Mouse (Mus musculus): ENCODE results near the gene Pgp. TPM values are rescaled to one million over a fixed set of nuclear protein-coding genes. Genes with fewer than 3 reads are reported as not detected.

The Pgp gene
- polyA plus RNA-seq, 1 experiment from 2014 or later: 41.3 TPM

DNA sequence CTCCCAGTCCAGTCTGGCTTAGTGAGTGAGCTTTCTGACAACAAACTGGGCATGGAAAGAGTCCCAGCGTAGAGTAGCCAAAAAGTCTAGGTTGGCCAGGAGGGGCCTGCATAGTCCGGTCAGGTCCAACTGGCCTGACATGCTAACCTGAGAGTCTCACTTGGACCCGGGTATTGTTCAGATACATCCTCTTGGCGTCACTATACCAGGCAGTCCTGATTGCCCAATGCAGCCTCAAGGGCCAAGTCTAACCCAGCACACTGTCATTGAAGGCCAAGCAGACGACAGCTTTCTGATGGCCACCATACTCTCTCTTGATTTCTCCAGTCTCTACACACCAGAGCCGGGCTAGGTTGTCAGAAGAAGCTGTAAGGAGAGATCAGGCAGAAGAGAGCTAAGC lies 5.4 kb downstream of the Pgp start:
- in situ Hi-C loops (cut with MboI; ENCODE audit: low pct_unique_long_range_greater_than_20kb): no loop called here
- no peak for ATAC-seq
- ChIA-PET CTCF (interaction anchor here (1.2 kb wide), 1 partner anchor 12 kb away, joined by 3 read pairs; no protein-coding TSS in a partner anchor), POLR2A (no interaction called here)
- DNase-seq (ENCODE audit: low read depth, low spot score): no peak
- no peak for TF ChIP-seq CTCF (IDR thresholded peaks at IDR 0.05)
- H3K27me3 ChIP-seq: no peaks in the 10 kb centered on the region

DNA sequence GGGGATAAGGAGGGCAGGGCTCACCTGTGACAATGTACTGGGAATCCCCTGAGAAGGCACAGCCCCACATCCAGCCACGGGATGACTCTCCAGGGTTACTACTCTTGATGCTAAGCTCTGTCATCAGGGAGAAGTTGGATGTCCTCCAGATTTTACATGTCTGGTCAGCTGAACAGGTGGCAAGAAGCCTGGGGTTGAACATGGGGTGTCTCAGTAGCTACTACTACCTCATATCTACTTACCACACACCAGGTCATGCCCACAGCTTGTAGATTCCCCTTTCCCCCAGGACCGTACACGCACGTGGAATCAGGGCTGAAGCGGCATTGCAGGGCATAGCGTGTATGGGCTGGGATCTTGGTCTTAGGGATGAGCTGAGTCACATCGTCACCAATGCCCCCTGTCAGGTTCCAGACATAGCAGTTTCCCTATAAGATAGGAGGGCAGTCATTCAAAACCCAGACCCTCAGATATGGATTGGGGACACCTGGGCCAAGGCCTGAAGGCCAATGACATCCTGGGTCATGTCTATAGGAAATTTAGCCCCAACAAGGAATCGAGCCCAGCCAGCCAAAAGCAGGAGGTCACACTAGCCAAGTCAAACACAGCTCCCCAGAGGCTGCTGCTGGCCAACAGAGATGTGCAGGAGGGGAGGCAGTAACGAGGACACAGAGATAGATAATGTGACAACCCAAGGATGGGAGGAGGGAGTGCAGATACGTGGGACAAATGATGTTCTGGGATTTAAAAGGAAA lies 6.0 kb downstream of the Pgp start:
- DNase-seq (ENCODE audit: low read depth, low spot score) (no peak), ATAC-seq (no peak)
- no peaks in the 10 kb centered on the region for H3K27me3 ChIP-seq
- no peak for TF ChIP-seq CTCF (IDR thresholded peaks at IDR 0.05)
- ChIA-PET POLR2A (interaction anchor here (1.1 kb wide), 1 partner anchor 49 kb away, joined by 3 read pairs; no protein-coding TSS in a partner anchor), CTCF (interaction anchor here (1.2 kb wide), 1 partner anchor 13 kb away, joined by 3 read pairs; no protein-coding TSS in a partner anchor)
- in situ Hi-C loops (cut with MboI; ENCODE audit: low pct_unique_long_range_greater_than_20kb): no loop called here

DNA sequence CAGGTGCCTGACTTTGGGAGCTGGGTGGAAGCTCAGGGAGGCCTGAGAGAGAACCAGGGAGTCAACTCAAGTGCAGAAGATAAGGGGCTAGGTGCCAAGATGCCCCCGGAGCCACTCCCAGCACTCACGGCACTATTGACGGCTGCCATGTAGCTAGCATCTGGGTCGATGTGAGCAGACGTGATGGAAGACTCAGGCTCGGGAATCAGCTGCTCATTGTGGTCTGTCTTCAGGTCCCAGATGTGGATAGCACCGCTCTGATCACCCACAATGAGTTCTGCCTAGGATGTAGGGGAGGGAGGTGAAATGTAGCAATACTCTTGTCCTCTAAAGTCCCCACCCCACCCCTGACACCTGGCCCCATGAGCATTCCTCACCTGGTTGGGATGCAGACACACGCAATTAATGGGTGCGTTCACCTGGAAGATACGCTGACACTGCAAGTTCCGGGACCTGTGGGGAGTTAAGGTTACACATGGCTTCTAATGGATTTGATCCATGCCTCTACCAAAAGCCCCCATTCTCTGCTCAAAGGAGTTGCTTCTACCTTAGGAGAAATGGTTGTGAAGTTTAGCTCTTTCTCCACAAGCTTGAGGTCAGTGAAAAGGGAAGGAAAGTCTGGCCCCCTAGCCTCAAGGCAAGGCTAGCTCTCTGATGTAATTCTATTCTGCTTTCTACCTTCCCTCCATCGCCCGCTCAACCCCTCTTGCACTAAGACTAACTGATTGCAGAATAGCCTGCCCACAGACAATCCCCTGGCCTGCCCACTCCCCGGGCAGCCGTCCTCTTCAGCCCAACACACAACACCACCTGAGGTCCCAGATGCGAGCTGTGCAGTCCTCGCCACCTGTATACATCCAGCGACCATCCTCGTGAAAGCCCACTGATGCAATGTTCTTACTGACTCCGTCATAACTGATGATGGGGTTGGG lies 7.1 kb downstream of the Pgp start:
- TF ChIP-seq CTCF (IDR thresholded peaks at IDR 0.05): no peak
- ChIA-PET CTCF (interaction anchor here (0.9 to 1.9 kb wide), 2 partner anchors 7 to 47 kb away, joined by 3 to 9 read pairs; partner anchors contain the start of genes E4f1 and Pgp), POLR2A (interaction anchor here (1.1 kb wide), 1 partner anchor 50 kb away, joined by 3 read pairs; no protein-coding TSS in a partner anchor)
- no peak for DNase-seq (ENCODE audit: low read depth, low spot score)
- in situ Hi-C loops (cut with MboI; ENCODE audit: low pct_unique_long_range_greater_than_20kb): no loop called here
- H3K27me3 ChIP-seq: no peaks in the 10 kb centered on the region
- no peak for ATAC-seq

- TF ChIP-seq CTCF (IDR thresholded peaks at IDR 0.05): no peak
- ATAC-seq (no peak), DNase-seq (ENCODE audit: low read depth, low spot score) (no peak)
- in situ Hi-C loops (cut with MboI; ENCODE audit: low pct_unique_long_range_greater_than_20kb): no loop called here
- no peaks in the 10 kb centered on the region for H3K27me3 ChIP-seq
- ChIA-PET POLR2A (interaction anchor here (1.7 kb wide), 1 partner anchor 50 kb away, joined by 4 read pairs; the partner anchor contains the start of gene Traf7), CTCF (interaction anchor here (0.9 to 2.5 kb wide), 9 partner anchors 8 to 152 kb away, joined by 3 to 10 read pairs (median 4); partner anchors contain the start of genes E4f1 and Pgp)
Measured at GRCm38 (mm10) chr17:24477985-24478600, 7.9 kb downstream of the Pgp start.

GRCm38 (mm10) chr17:24478663-24479380 lies 8.6 kb downstream of the Pgp start, which contains the start of gene Mlst8:
Gene Mlst8 (minus strand): TSS chr17:24479078.
- peak; percentile 75 for ATAC-seq
- DNase-seq (ENCODE audit: low read depth, low spot score): peak; percentile 82
- TF ChIP-seq CTCF (IDR thresholded peaks at IDR 0.05): no peak
- ChIA-PET CTCF (interaction anchor here (0.6 to 2.5 kb wide), 20 partner anchors 8 to 155 kb away, joined by 3 to 11 read pairs (median 4); partner anchors contain the start of genes E4f1 and Pgp), POLR2A (interaction anchor here (0.9 to 1.7 kb wide), 3 partner anchors 23 to 59 kb away, joined by 3 to 4 read pairs (median 3); partner anchors contain the start of gene Traf7)
- in situ Hi-C loops (cut with MboI; ENCODE audit: low pct_unique_long_range_greater_than_20kb): no loop called here
- no peaks in the 10 kb centered on the region for H3K27me3 ChIP-seq

- no peaks in the 10 kb centered on the region for H3K27me3 ChIP-seq
- DNase-seq (ENCODE audit: low read depth, low spot score) (no peak), ATAC-seq (no peak)
- TF ChIP-seq CTCF (IDR thresholded peaks at IDR 0.05): no peak
- in situ Hi-C loops (cut with MboI; ENCODE audit: low pct_unique_long_range_greater_than_20kb): no loop called here
- ChIA-PET POLR2A (interaction anchor here (0.9 to 1.7 kb wide), 3 partner anchors 24 to 59 kb away, joined by 3 to 4 read pairs (median 3); partner anchors contain the start of gene Traf7), CTCF (interaction anchor here (0.6 to 2.5 kb wide), 20 partner anchors 8 to 154 kb away, joined by 3 to 11 read pairs (median 4); no protein-coding TSS in a partner anchor)
Measured at GRCm38 (mm10) chr17:24479431-24479830, 9.2 kb downstream of the Pgp start.

DNA sequence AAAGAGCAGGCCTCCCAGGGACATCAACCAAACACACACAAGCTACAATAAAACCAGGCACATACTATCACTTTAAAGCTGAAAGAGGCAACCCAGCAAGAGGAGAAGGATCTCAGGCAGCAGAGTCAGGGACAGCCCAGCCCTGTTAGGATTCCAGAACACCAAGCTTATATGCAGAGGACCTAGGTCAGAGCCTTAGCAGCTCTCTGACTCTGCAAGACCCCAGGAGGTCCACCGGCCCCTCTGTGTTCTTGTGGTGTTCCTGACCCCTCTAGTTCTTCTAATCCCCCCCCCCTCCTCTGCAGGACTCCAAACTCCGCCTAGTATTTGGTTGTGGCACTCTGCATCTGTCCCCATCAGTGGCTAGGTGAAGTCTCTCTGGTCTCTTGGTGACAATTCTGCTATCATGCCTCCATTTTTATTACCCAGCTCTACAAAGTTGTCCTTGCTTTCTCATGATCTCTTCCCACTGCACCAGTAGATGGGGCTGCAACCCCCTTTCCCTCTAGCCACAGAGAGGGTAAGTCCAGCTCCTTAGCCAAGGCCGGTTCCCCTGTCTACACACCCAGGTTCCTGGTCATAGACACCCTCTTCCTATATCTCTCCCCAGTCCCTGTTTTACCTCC lies 10.1 kb downstream of the Pgp start:
- no peak for ATAC-seq
- no peak for DNase-seq (ENCODE audit: low read depth, low spot score)
- ChIA-PET POLR2A (no interaction called here), CTCF (interaction anchor here (1.0 to 2.5 kb wide), 6 partner anchors 9 to 33 kb away, joined by 3 to 11 read pairs (median 8); no protein-coding TSS in a partner anchor)
- in situ Hi-C loops (cut with MboI; ENCODE audit: low pct_unique_long_range_greater_than_20kb): loop anchor here (5.0 kb wide), 1 partner anchor 47 kb away; the partner anchor contains the start of gene Traf7
- H3K27me3 ChIP-seq: no peaks in the 10 kb centered on the region
- TF ChIP-seq CTCF (IDR thresholded peaks at IDR 0.05): no peak

- in situ Hi-C loops (cut with MboI; ENCODE audit: low pct_unique_long_range_greater_than_20kb): loop anchor here (5.0 kb wide), 1 partner anchor 46 kb away; the partner anchor contains the start of gene Traf7
- POLR2A ChIA-PET: no interaction called here
- ATAC-seq: no peak
- TF ChIP-seq CTCF (IDR thresholded peaks at IDR 0.05): no peak
- no peak for DNase-seq (ENCODE audit: low read depth, low spot score)
- no peaks in the 10 kb centered on the region for H3K27me3 ChIP-seq
- CTCF ChIA-PET: interaction anchor here (1.1 to 2.4 kb wide), 3 partner anchors 8 to 14 kb away, joined by 3 to 11 read pairs (median 8); no protein-coding TSS in a partner anchor
Measured at GRCm38 (mm10) chr17:24481027-24481815, 11.0 kb downstream of the Pgp start.

All from Patski (cell line).